Mouse (Mus musculus) heart, embryonic 16.5 days (tissue): ENCODE measurements around the gene U2af1l4. TPM values are rescaled to one million over a fixed set of nuclear protein-coding genes. Genes with fewer than 3 reads are reported as not detected.
A peak's percentile ranks its signal among the peaks of the same experiment; 100 is the strongest.

Experiments used
- ATAC-seq: fragments of 200-750 bp; cut with Nextera tagmentation; replicated peaks from 2 replicates; pipeline ENCODE4 v1.8.0; 2017; ENCODE audit warnings: moderate number of reproducible peaks; ENCODE audit not compliant: insufficient read depth, low FRiP score; ENCODE audit errors: extremely low read depth
- H3K27ac ChIP-seq: fragments of 300-500 bp; sonication (generic); 2 replicates; pipeline ENCODE4 v1.5.1; 2014; ENCODE audit warnings: mild to moderate bottlenecking, low read length, control low read depth, moderate library complexity
- H3K27me3 ChIP-seq: fragments of 300-500 bp; sonication (generic); 2 replicates; pipeline ENCODE4 v1.6.1; 2014; ENCODE audit warnings: low read length, mixed read lengths; ENCODE audit not compliant: control insufficient read depth, insufficient read depth
- H3K36me3 ChIP-seq: fragments of 300-500 bp; sonication (generic); 2 replicates; pipeline ENCODE4 v1.6.1; 2014; ENCODE audit not compliant: control insufficient read depth, insufficient read depth
- H3K4me1 ChIP-seq: fragments of 300-500 bp; sonication (generic); 2 replicates; pipeline ENCODE4 v1.6.1; 2014; ENCODE audit warnings: low read length, mixed read lengths; ENCODE audit not compliant: control insufficient read depth, insufficient read depth
- H3K4me2 ChIP-seq: fragments of 300-500 bp; sonication (generic); 2 replicates; pipeline ENCODE4 v1.6.1; 2014; ENCODE audit warnings: low read depth, mild to moderate bottlenecking, control low read depth, low read length
- H3K4me3 ChIP-seq: fragments of 300-500 bp; sonication (generic); 2 replicates; pipeline ENCODE4 v1.5.1; 2014; ENCODE audit warnings: mild to moderate bottlenecking, control low read depth, low read length
- H3K9ac ChIP-seq: fragments of 300-500 bp; sonication (generic); 2 replicates; pipeline ENCODE4 v1.6.1; 2014; ENCODE audit warnings: low read length, control low read depth
- H3K9me3 ChIP-seq: fragments of 300-500 bp; sonication (generic); replicated peaks from 2 replicates; pipeline ENCODE4 v1.6.1; 2016; ENCODE audit warnings: low read length; ENCODE audit not compliant: control insufficient read depth
- WGBS: fragments of 180-500 bp; shearing (Covaris S2); extraction: QIAGEN DNeasy Blood & Tissue Kit; methylation state at CpG from one replicate; pipeline ENCODE4 v1.1.7; 2014; 5-methylcytosine and 5-hydroxymethylcytosine counted together
- polyA plus RNA-seq: library from polyadenylated mRNA; unstranded; fragments of >200 nt; fragmentation: Nextera tagmentation; extraction: Ambion mirVana; gene quantifications from 2 replicates; pipeline ENCODE4 v1.2.1, GENCODE M21; 2015

U2af1l4 gene
- polyA plus RNA-seq, 1 experiment from 2014 or later: 104 TPM

- Histone ChIP-seq H3K36me3 (peaks cover 33% of the 10 kb centered on the region), H3K27me3 (no peaks in the 10 kb centered on the region), H3K9ac (peak overlapping the region; percentile 86), H3K9me3 (no peaks in the 10 kb centered on the region), H3K4me2 (peak overlapping the region; percentile 99), H3K27ac (peak overlapping the region; percentile 81), H3K4me1 (peaks cover 22% of the 10 kb centered on the region), H3K4me3 (peak overlapping the region; percentile 82)
- no peak for ATAC-seq
- 11% methylated on average over 12 of the region's 12 CpGs for WGBS
These were observed 4.3 kb upstream of the U2af1l4 start for GRCm38 (mm10) chr7:30558656-30559442.

DNA sequence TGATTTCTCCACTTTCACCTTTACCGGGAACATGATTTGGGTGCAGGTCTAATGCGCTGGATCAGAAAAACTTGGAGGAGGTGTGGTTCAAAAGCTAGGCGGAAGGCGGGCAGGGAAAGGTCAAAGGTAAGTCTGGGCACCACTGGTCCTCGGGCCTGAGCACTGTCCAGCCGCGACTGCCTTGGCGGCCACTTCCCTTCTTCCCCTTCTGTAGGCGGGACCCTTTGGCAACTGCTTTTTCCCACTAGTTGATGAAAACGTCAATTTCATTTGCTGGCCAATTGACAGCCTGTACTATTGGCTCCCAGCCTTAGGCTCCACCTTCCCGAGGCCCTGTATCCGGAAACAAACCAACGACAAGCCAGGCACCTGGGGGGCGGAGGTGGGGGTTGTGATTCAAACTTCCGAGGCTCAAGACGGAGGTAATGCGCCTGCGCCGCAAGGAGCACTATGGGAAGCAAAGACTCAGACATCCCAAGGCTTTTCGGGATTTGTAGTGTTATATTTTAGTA is 3.6 kb upstream of the U2af1l4 start, which contains the start of gene Lin37:
Gene Lin37, minus strand, starts transcription at position 396 of the 512 bp plus-strand sequence.
- H3K9ac ChIP-seq: peak within 1 kb of the TSS; percentile 86
- H3K27me3 ChIP-seq: no peaks in the 10 kb centered on the region
- H3K4me3 ChIP-seq: peak within 1 kb of the TSS; percentile 82
- H3K4me2 ChIP-seq: peak within 1 kb of the TSS; percentile 99
- peaks cover 19% of the 10 kb centered on the region for H3K4me1 ChIP-seq
- no peaks in the 10 kb centered on the region for H3K9me3 ChIP-seq
- peaks cover 30% of the 10 kb centered on the region for H3K36me3 ChIP-seq
- peak; percentile 83 for ATAC-seq
- H3K27ac ChIP-seq: peak within 1 kb of the TSS; percentile 81
- WGBS: under 1% methylated on average over 20 of the region's 20 CpGs

DNA sequence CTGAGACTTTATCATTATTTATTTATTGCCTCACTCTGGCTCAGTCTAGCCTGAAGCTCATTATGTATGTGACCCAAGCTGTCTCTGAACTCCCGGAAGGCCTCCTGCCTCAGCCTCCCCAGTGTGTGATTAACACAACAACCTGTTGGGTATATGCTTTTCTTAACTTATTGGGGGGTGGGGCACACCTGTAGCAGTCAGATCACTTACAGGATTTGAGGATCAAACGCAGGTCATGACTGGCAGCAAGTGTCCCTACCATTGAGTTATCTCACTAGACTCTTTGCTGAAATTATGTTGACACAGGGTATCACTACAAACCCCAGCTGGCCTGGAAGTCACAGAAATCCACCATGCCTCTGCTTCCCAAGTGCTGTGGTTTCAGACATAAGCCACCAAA is 2.8 kb upstream of the U2af1l4 start:
- peak overlapping the region; percentile 99; the same call in 1 of the 2 replicates for H3K4me2 ChIP-seq
- H3K27me3 ChIP-seq: no peaks in the 10 kb centered on the region
- peaks cover 24% of the 10 kb centered on the region for H3K36me3 ChIP-seq
- no peak overlapping the region for H3K4me3 ChIP-seq
- H3K9me3 ChIP-seq: no peaks in the 10 kb centered on the region
- ATAC-seq: no peak
- 63% methylated on average over 2 of the region's 2 CpGs for WGBS
- peak overlapping the region; percentile 65 for H3K27ac ChIP-seq
- peak overlapping the region; percentile 67 for H3K9ac ChIP-seq
- peaks cover 19% of the 10 kb centered on the region for H3K4me1 ChIP-seq

DNA sequence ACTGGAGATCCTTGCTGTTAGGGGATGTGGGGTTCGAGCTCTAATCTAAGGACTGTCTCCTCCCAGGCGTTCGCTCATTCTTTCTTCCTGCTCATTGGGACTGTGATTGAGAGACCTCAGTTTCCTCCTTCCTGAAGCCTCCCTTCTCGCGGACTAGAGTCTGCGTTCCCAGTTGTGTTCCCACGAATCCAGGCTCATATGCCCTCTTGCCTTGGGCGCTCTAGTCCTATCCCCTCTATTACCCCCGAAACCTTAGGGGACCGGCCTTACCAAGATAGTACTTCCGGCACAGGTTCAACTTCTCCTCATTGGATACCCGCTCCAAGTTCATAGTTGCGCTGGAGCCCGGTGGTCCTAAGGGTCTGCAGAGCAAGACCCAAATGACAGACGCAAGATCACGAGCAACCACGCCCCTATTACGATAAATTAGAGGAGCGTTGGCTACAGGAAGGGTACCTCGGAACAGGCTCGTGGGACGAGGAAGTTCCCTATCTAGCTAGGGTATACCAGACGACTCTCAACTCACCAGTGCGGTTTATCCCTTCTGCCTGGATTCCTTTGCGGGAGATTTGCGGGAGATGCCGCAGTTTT is 480 bp upstream of the U2af1l4 start:
- H3K4me2 ChIP-seq: peak overlapping the region; percentile 89
- no peaks in the 10 kb centered on the region for H3K9me3 ChIP-seq
- H3K27me3 ChIP-seq: no peaks in the 10 kb centered on the region
- H3K36me3 ChIP-seq: peaks cover 17% of the 10 kb centered on the region
- under 1% methylated on average over 27 of the region's 27 CpGs for WGBS
- H3K4me3 ChIP-seq: peak overlapping the region; percentile 95
- H3K27ac ChIP-seq: peak overlapping the region; percentile 99
- H3K9ac ChIP-seq: peak overlapping the region; percentile 76
- no peak for ATAC-seq
- peaks cover 19% of the 10 kb centered on the region for H3K4me1 ChIP-seq

DNA sequence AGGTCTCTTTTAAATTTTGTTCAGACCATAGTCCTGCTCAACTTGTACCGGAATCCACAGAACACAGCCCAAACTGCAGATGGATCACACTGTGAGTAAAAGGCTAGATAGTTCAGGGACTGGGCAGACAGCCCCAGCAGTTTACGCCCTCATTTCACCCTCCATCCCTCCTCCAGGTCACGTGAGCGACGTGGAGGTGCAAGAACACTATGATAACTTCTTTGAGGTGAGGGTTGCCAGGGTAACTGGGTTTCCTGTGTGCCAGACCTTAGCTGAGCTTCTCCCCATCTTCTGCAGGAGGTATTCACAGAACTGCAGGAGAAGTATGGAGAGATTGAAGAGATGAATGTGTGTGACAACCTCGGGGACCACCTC is 792 bp downstream of the U2af1l4 start:
- Histone ChIP-seq H3K36me3 (peaks cover 27% of the 10 kb centered on the region), H3K27me3 (no peaks in the 10 kb centered on the region)
- no peak for ATAC-seq

DNA sequence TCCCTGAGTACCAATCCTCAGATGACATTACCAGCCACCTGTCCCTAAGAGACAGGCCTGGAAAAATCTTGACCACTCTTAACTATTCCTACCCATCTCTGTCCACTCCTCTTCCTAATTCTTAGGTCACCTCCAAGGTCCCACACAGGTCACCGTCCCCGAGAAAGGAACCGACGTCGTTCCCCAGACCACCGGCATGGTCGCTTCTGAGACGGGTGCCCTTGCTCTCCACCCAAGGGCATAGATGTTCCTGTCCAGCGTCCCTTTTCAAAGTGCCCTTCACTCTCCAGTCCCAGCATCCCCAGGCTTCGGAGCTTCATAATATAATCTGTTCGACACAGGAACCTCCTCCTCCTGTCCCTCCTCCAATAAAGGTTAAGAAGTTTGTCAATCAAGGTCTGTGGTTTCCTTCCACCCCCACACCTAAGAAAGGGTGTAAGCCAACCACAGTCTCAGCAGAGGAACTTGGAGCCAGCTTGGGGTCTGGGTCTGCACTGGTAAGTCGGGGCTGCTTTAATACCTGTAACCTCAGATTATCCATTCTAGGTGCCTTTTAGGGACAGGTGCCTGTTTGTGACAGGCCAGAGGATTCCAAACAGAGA is 2.0 kb downstream of the U2af1l4 start, which contains the start of gene Igflr1:
Gene Igflr1, plus strand, starts transcription at position 458 of the 602 bp plus-strand sequence.
- no peaks in the 10 kb centered on the region for H3K27me3 ChIP-seq
- no peak for ATAC-seq
- H3K4me3 ChIP-seq: no peak within 1 kb of the TSS
- H3K36me3 ChIP-seq: peaks cover 39% of the 10 kb centered on the region
- no peaks in the 10 kb centered on the region for H3K9me3 ChIP-seq
- no peak within 1 kb of the TSS for H3K4me2 ChIP-seq
- peaks cover 8% of the 10 kb centered on the region for H3K4me1 ChIP-seq
- no peak within 1 kb of the TSS for H3K27ac ChIP-seq
- WGBS: 91% methylated on average over 12 of the region's 12 CpGs
- no peak within 1 kb of the TSS for H3K9ac ChIP-seq

More for the DNA sequence above, 792 bp downstream of the U2af1l4 start:
- peak overlapping the region; percentile 99 for H3K27ac ChIP-seq
- peak overlapping the region; percentile 95 for H3K4me3 ChIP-seq
- peaks cover 9% of the 10 kb centered on the region for H3K4me1 ChIP-seq
- 21% methylated on average over 6 of the region's 6 CpGs for WGBS
- peak overlapping the region; percentile 92 for H3K9ac ChIP-seq
- peak overlapping the region; percentile 79 for H3K4me2 ChIP-seq
- H3K9me3 ChIP-seq: no peaks in the 10 kb centered on the region

- no peak overlapping the region for H3K9ac ChIP-seq
- no peaks in the 10 kb centered on the region for H3K9me3 ChIP-seq
- H3K4me2 ChIP-seq: no peak overlapping the region
- no peak for ATAC-seq
- H3K27ac ChIP-seq: no peak overlapping the region
- WGBS: 79% methylated on average over 9 of the region's 9 CpGs
- no peak overlapping the region for H3K4me3 ChIP-seq
- peaks cover 6% of the 10 kb centered on the region for H3K4me1 ChIP-seq
- no peaks in the 10 kb centered on the region for H3K27me3 ChIP-seq
- H3K36me3 ChIP-seq: peaks cover 47% of the 10 kb centered on the region
These were observed 2.9 kb downstream of the U2af1l4 start for GRCm38 (mm10) chr7:30566033-30566432.

DNA sequence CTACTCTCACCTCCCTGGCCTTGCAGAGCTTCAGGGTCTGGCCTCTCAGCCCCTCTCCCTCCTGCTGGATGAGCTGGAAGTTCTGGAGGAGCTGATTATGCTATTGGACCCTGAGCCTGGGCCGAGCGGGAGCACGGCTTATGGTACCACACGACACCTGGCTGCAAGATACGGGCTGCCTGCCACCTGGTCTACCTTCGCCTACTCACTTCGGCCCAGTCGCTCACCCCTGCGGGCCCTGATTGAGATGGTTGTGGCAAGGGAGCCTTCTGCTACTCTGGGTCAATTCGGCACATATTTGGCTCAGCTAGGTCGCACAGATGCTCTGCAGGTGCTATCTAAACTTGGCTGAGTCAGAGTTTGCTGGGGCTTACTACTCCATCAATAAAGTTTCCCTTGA is 4.5 kb downstream of the U2af1l4 start:
- no peak overlapping the region for H3K27ac ChIP-seq
- H3K4me2 ChIP-seq: no peak overlapping the region
- no peak overlapping the region for H3K4me3 ChIP-seq
- WGBS: 86% methylated on average over 11 of the region's 11 CpGs
- H3K27me3 ChIP-seq: no peaks in the 10 kb centered on the region
- H3K9ac ChIP-seq: no peak overlapping the region
- H3K9me3 ChIP-seq: no peaks in the 10 kb centered on the region
- peaks cover 6% of the 10 kb centered on the region for H3K4me1 ChIP-seq
- peaks cover 58% of the 10 kb centered on the region for H3K36me3 ChIP-seq
- no peak for ATAC-seq
